Mouse (Mus musculus) limb, embryonic 10.5 days (tissue): ENCODE data around the gene Casp7. TPM values are rescaled to one million over a fixed set of nuclear protein-coding genes. Genes with fewer than 3 reads are reported as not detected.
A peak's percentile ranks its signal among the peaks of the same experiment; 100 is the strongest.

ENCODE experiments used
- DNase-seq: peaks from one replicate; pipeline ENCODE4 v3.0.0-alpha.2; 2017; ENCODE audit warnings: low spot score
- H3K27ac ChIP-seq: fragments of 300-500 bp; sonication (generic); 2 replicates; pipeline ENCODE4 v1.5.1; 2016; ENCODE audit warnings: mild to moderate bottlenecking
- H3K27me3 ChIP-seq: fragments of 300-500 bp; sonication (generic); 2 replicates; pipeline ENCODE4 v1.6.1; 2016; ENCODE audit warnings: low read depth, mild to moderate bottlenecking; ENCODE audit not compliant: poor library complexity, severe bottlenecking
- H3K36me3 ChIP-seq: fragments of 300-500 bp; sonication (generic); 2 replicates; pipeline ENCODE4 v1.6.1; 2016; ENCODE audit warnings: mild to moderate bottlenecking, moderate library complexity
- H3K4me1 ChIP-seq: fragments of 300-500 bp; sonication (generic); 2 replicates; pipeline ENCODE4 v1.6.1; 2016
- H3K4me3 ChIP-seq: fragments of 300-500 bp; sonication (generic); 2 replicates; pipeline ENCODE4 v1.5.1; 2016; ENCODE audit warnings: mild to moderate bottlenecking, moderate library complexity
- H3K9me3 ChIP-seq: fragments of 300-500 bp; sonication (generic); replicated peaks from 2 replicates; pipeline ENCODE4 v1.6.1; 2016; ENCODE audit warnings: mild to moderate bottlenecking
- WGBS: fragments of 180-500 bp; shearing (Covaris S2); methylation state at CpG from one replicate; pipeline ENCODE4 v1.1.7; 2016; 5-methylcytosine and 5-hydroxymethylcytosine counted together
- polyA plus RNA-seq: library from polyadenylated mRNA; unstranded; fragments of >200 nt; fragmentation: Nextera tagmentation; extraction: Ambion mirVana; gene quantifications from 2 replicates; pipeline ENCODE4 v1.2.1, GENCODE M21; 2016

Gene Casp7
- polyA plus RNA-seq, 1 experiment from 2014 or later: 24.5 TPM

DNA sequence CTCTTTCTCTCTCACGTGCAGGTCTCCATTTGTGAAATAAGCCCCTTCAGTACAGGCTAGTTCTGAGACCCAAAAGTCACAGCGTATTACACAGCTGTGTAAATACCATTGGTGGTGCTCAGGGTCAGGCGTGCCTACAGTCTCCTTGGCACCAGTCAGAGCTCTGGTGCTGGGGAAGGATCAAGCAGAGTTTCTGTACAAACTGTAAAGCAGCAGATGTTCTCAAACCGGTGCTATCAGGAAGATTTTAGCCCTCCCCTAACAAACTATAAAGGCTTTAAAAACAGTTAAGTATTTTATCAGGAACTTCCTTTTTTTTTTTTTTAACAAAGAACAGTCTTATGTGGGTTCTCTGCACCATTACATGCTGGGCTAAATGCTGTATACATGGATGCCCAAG, 65.9 kb downstream of the Casp7 start:
- Histone ChIP-seq H3K36me3 (no peaks in the 10 kb centered on the region), H3K27me3 (no peaks in the 10 kb centered on the region), H3K9me3 (no peaks in the 10 kb centered on the region), H3K4me1 (no peaks in the 10 kb centered on the region), H3K4me3 (no peak overlapping the region), H3K27ac (no peak overlapping the region)
- WGBS: 90% methylated on average over 4 of the region's 4 CpGs
- no peak for DNase-seq

DNA sequence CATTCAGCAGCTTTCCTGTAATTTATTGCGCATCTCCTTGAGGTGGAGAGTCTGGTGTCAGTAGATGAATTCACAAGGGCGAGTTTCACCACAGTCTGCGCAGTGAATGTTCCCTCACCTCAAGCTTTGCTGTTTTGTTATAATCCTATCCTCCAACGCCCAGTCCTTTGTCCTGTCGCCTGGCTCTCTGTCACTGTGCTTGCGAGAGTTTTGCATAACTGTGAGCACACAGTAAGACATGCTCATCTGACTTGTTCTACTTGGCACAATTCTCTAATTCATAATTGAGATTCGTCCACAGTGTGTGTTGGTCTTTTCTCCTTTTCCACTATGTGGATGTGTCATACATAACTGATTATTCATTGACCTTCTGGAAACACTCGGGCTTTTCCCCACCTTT, 69.6 kb downstream of the Casp7 start:
- no peaks in the 10 kb centered on the region for H3K9me3 ChIP-seq
- H3K27me3 ChIP-seq: no peaks in the 10 kb centered on the region
- H3K36me3 ChIP-seq: no peaks in the 10 kb centered on the region
- H3K27ac ChIP-seq: no peak overlapping the region
- 91% methylated on average over 8 of the region's 8 CpGs for WGBS
- H3K4me3 ChIP-seq: no peak overlapping the region
- H3K4me1 ChIP-seq: peaks cover 6% of the 10 kb centered on the region; the same call in 1 of the 2 replicates
- DNase-seq: no peak

DNA sequence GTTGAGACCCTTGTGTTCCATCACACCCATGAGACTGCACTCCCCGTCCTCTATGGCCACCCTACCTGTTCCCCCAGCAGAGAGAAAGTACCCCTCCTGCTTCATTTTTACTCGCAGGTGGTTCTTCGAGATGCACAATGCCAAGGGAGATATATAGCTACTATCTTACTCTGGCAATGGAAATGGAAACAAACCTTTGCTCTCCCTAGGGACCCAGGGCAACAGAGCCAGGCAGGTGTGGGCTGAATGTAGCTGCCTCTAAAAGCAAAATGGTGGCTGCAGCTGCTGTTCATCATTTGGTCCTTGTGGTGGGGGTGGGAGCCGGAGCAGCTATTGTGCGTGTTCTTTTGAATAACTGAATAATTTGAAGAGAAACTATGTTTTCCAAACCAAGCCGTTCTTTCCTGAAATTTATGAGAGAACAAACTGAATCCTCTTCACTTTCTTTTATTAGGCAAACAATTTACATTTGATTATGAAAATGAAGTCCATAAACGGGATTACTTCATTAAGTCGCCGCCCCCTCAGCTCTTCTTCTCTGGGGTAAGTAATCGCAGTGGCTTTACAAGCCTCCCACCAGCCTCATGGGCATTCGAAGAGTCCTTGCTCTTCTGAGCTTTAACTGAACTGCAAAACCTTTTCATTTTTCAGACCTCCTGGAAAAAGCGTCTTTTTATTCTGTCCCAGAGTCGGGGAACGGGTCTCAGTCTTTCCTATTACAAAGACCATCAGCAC, 73.5 kb downstream of the Casp7 start:
- WGBS: 91% methylated on average over 14 of the region's 14 CpGs
- 0 out of 2 replicates have a peak, but pooled peaks cover 6% of the 10 kb centered on the region for H3K27me3 ChIP-seq

GRCm38 (mm10) chr19:56471934-56472333, 75.0 kb downstream of the Casp7 start:
- H3K27ac ChIP-seq: no peak overlapping the region
- H3K9me3 ChIP-seq: no peaks in the 10 kb centered on the region
- no peak overlapping the region for H3K4me3 ChIP-seq
- H3K36me3 ChIP-seq: no peaks in the 10 kb centered on the region
- 85% methylated on average over 10 of the region's 10 CpGs for WGBS
- H3K27me3 ChIP-seq: 0 out of 2 replicates have a peak, but pooled peaks cover 6% of the 10 kb centered on the region
- peaks cover 28% of the 10 kb centered on the region for H3K4me1 ChIP-seq
- DNase-seq: no peak

More for the DNA sequence above, 73.5 kb downstream of the Casp7 start:
- Histone ChIP-seq H3K9me3 (no peaks in the 10 kb centered on the region), H3K27ac (no peak overlapping the region), H3K4me3 (no peak overlapping the region), H3K4me1 (peaks cover 23% of the 10 kb centered on the region), H3K36me3 (no peaks in the 10 kb centered on the region)
- DNase-seq: no peak

GRCm38 (mm10) chr19:56474869-56475550, 78.1 kb downstream of the Casp7 start:
- Histone ChIP-seq H3K4me3 (peak overlapping the region; percentile 30; the same call in 1 of the 2 replicates), H3K9me3 (no peaks in the 10 kb centered on the region), H3K27ac (no peak overlapping the region; the same call in 1 of the 2 replicates), H3K36me3 (no peaks in the 10 kb centered on the region), H3K27me3 (0 out of 2 replicates have a peak, but pooled peaks cover 6% of the 10 kb centered on the region), H3K4me1 (peaks cover 23% of the 10 kb centered on the region)
- DNase-seq: peak; percentile 48
- WGBS: 46% methylated on average over 19 of the region's 19 CpGs

DNA sequence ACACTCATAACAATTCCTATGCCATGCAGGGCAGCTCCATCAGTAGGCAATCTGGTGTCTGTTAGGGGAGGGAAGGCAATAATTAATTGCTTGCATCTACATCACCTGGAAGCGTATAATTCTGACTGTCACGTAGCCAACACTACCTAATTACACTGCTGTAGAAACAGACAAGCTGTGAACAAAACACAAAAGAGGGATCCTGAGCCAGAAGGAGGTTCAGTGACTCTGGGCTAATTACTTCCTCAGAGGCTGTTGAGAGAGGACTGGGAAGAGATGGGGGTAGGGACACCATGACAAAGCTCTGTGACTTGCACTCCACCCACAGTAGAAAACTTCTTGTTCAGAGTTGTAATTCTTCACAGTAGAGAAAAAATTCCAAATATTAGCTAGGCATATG, 79.6 kb downstream of the Casp7 start:
- H3K27ac ChIP-seq: no peak overlapping the region
- no peaks in the 10 kb centered on the region for H3K36me3 ChIP-seq
- DNase-seq: no peak
- no peak overlapping the region for H3K4me3 ChIP-seq
- WGBS: 37% methylated on average over 2 of the region's 2 CpGs
- peaks cover 23% of the 10 kb centered on the region for H3K4me1 ChIP-seq
- H3K27me3 ChIP-seq: 0 out of 2 replicates have a peak, but pooled peaks cover 6% of the 10 kb centered on the region
- no peaks in the 10 kb centered on the region for H3K9me3 ChIP-seq

DNA sequence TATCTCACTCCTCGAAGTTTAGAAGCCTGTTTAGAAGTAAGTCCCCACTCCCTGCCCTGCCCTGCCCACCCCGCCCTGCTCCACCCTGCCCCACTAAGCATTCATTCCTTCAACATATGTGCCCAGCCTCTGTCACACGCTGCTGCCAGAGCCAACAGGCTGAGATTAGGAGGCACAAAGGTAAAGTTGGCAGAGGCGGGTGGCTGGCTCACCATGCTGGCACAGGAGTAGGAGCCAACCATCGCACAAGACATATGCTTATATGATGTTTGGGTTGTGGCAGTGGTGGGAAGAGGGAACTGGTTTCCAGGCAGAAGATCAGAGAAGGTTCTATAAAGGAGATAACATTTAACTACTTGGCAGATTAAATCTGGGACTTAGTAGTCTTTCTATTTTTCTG, 80.3 kb downstream of the Casp7 start:
- H3K27ac ChIP-seq: no peak overlapping the region
- H3K4me3 ChIP-seq: no peak overlapping the region
- peaks cover 23% of the 10 kb centered on the region for H3K4me1 ChIP-seq
- H3K27me3 ChIP-seq: 0 out of 2 replicates have a peak, but pooled peaks cover 2% of the 10 kb centered on the region
- WGBS: 84% methylated on average over 5 of the region's 5 CpGs
- no peaks in the 10 kb centered on the region for H3K36me3 ChIP-seq
- H3K9me3 ChIP-seq: no peaks in the 10 kb centered on the region
- no peak for DNase-seq

DNA sequence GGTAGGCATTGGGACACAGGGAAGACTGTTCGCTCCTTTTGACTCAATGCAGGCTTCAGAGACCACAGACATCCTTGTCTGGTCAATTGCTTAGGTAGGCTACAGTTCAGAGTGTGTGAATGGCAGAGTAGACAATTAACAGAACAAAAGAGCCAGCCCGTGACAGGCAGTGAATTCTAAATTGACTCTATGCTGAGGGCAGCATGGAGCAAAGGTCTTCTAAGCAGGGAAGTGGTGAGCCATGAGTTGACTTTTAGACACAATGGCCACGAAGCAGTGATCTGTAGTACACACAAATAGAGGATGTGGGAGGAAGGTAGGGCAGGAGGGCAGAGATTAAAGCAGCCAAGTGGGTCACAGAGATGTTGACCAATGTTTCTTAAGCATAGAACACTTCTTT, 80.9 kb downstream of the Casp7 start:
- WGBS: 78% methylated on average over 3 of the region's 3 CpGs
- Histone ChIP-seq H3K4me3 (no peak overlapping the region), H3K27me3 (no peaks in the 10 kb centered on the region), H3K36me3 (no peaks in the 10 kb centered on the region), H3K4me1 (peaks cover 19% of the 10 kb centered on the region), H3K9me3 (no peaks in the 10 kb centered on the region), H3K27ac (no peak overlapping the region)
- no peak for DNase-seq

- Histone ChIP-seq H3K27me3 (no peaks in the 10 kb centered on the region), H3K4me3 (no peak overlapping the region), H3K9me3 (no peaks in the 10 kb centered on the region), H3K27ac (no peak overlapping the region), H3K4me1 (peaks cover 25% of the 10 kb centered on the region), H3K36me3 (no peaks in the 10 kb centered on the region)
- no peak for DNase-seq
- WGBS: 80% methylated on average over 13 of the region's 13 CpGs
Measured at GRCm38 (mm10) chr19:56484630-56485375, 87.9 kb downstream of the Casp7 start.

GRCm38 (mm10) chr19:56485376-56486271, 88.7 kb downstream of the Casp7 start:
- 61% methylated on average over 13 of the region's 13 CpGs for WGBS
- no peaks in the 10 kb centered on the region for H3K9me3 ChIP-seq
- H3K4me3 ChIP-seq: no peak overlapping the region
- H3K4me1 ChIP-seq: peaks cover 28% of the 10 kb centered on the region
- DNase-seq: no peak
- H3K27ac ChIP-seq: 0 out of 2 replicates have a peak overlapping the region, but pooled peaks have one; percentile 42
- no peaks in the 10 kb centered on the region for H3K27me3 ChIP-seq
- H3K36me3 ChIP-seq: no peaks in the 10 kb centered on the region

GRCm38 (mm10) chr19:56486926-56487325, 90.0 kb downstream of the Casp7 start:
- H3K9me3 ChIP-seq: no peaks in the 10 kb centered on the region
- H3K27ac ChIP-seq: no peak overlapping the region
- no peak for DNase-seq
- H3K36me3 ChIP-seq: no peaks in the 10 kb centered on the region
- no peak overlapping the region for H3K4me3 ChIP-seq
- H3K27me3 ChIP-seq: no peaks in the 10 kb centered on the region
- H3K4me1 ChIP-seq: peaks cover 30% of the 10 kb centered on the region
- 90% methylated on average over 7 of the region's 7 CpGs for WGBS

DNA sequence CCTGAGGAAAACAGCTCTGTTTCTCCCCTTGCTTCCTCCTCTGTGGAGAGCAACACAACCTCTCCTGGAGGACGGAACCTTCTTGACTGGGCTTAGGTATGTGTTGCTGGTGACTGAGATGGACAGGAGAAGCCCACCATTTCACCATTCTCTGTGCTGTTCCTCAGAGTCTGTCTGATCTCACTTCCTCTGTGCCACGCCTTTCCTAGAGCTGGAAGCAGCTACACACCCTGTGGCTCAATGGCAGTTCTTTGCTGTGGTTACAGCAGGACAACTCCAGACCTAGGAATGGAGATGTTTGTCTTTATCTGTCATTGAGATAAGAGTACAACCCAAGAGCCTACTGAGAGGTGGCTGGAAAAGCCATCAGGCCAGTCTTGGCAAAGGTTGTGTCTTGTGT, 90.4 kb downstream of the Casp7 start:
- no peak overlapping the region for H3K27ac ChIP-seq
- H3K4me1 ChIP-seq: peaks cover 30% of the 10 kb centered on the region
- no peak for DNase-seq
- no peaks in the 10 kb centered on the region for H3K36me3 ChIP-seq
- no peak overlapping the region for H3K4me3 ChIP-seq
- 88% methylated on average over 2 of the region's 2 CpGs for WGBS
- H3K27me3 ChIP-seq: no peaks in the 10 kb centered on the region
- H3K9me3 ChIP-seq: no peaks in the 10 kb centered on the region
